In the genomic region with DNA sequence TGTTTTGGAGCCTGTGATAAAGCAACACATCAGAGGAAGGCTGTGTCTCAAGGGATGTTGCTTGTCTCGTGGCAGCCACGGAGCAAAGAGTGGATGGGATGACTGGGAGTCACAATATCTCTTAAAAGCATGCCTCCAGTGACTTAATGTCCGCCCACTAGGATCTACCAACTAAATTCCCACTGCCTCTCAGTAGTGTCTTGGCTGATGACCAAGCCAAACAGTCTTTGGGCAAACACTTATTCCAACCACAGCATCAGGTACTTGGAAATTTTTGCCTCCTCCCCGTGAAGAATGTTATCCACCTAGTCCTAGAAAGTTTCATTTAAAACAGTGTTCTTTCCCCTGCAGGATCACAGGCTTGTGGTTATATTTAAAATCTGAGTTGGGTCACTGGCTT, we compare ENCODE assay signal across 27 mouse cellular contexts.
DNase-seq lines count a peak whose midpoint lies in the region; ATAC-seq and TF ChIP-seq lines count a peak whose summit lies in the region.
"Had no signal": no experiment of that assay in that cellular context is flagged by ENCODE, and none has a peak within 500 bp of the region (broad histone marks: within the 10 kb centered on the region; RNA-seq: fewer than 3 reads in every experiment).

No protein-coding gene starts in this region.

- H3K4me3 ChIP-seq in lung, embryonic 16.5 days (ENCODE audit: low read length), result no peak overlapping the region
- H3K4me3 ChIP-seq in lung, adult 2 months (replicated peaks; ENCODE audit: extremely low read depth, low read depth, low read length), result no peak overlapping the region
- H3K4me3 ChIP-seq in limb, embryonic 14.5 days (replicated peaks; ENCODE audit: low read length), result no peak overlapping the region
- no peak overlapping the region for H3K4me3 ChIP-seq in forebrain, embryonic 14.5 days (ENCODE audit: low read depth, low read length)
- H3K4me3 ChIP-seq: embryonic facial prominence, embryonic 10.5 days; embryonic facial prominence, embryonic 13.5 days; erythroblast, embryonic 14.5 days; forebrain, embryonic 15.5 days; heart, embryonic 12.5 days; heart, embryonic 15.5 days; hindbrain, embryonic 10.5 days; hindbrain, embryonic 13.5 days had no signal

- DNase-seq in lung, adult 2 months, result no peak
- peak; percentile 50 for DNase-seq in fat pad, adult 2 months (ENCODE audit: extremely low read depth, low read depth, low spot score)
- peak; percentile 55 for DNase-seq in limb, embryonic 14.5 days (ENCODE audit: low spot score)
- no peak for DNase-seq in forebrain, embryonic 14.5 days (ENCODE audit: low spot score)
- DNase-seq: adrenal gland, adult 2 months; adrenal gland, postnatal 25 days; cerebellum, adult 11-12 months; cerebellum, adult 8-10 months; cerebellum, postnatal 10 days; cerebellum, postnatal 36 days; embryo, embryonic 11 days; gastrocnemius, postnatal 25 days; heart, adult 18-20 months; heart, postnatal 10 days; heart, postnatal 36 days had no signal

- no peak overlapping the region for H3K4me2 ChIP-seq in lung, embryonic 16.5 days (ENCODE audit: low read depth, low read length)
- H3K4me2 ChIP-seq in limb, embryonic 14.5 days (replicated peaks; ENCODE audit: low read depth, low read length, severe bottlenecking), result no peak overlapping the region
- H3K4me2 ChIP-seq in forebrain, embryonic 14.5 days (ENCODE audit: low read length), result no peak overlapping the region
- H3K4me2 ChIP-seq: embryonic facial prominence, embryonic 13.5 days; forebrain, embryonic 15.5 days; heart, embryonic 12.5 days; heart, embryonic 15.5 days; hindbrain, embryonic 13.5 days had no signal

- H3K4me1 ChIP-seq in lung, embryonic 16.5 days (replicated peaks; ENCODE audit: control insufficient read depth, insufficient read depth, low read length), result 0 out of 2 replicates have a peak, but pooled peaks cover 2% of the 10 kb centered on the region
- H3K4me1 ChIP-seq in lung, adult 2 months (ENCODE audit: control insufficient read depth, insufficient read depth, low read length), result no peaks in the 10 kb centered on the region
- peaks cover 4% of the 10 kb centered on the region; the same call in 1 of the 2 replicates for H3K4me1 ChIP-seq in limb, embryonic 14.5 days (ENCODE audit: control insufficient read depth, insufficient read depth, low read length)
- H3K4me1 ChIP-seq in forebrain, embryonic 14.5 days (ENCODE audit: control insufficient read depth, insufficient read depth, low read length), result no peaks in the 10 kb centered on the region
- H3K4me1 ChIP-seq: embryonic facial prominence, embryonic 10.5 days; embryonic facial prominence, embryonic 13.5 days; forebrain, embryonic 15.5 days; heart, embryonic 12.5 days; heart, embryonic 15.5 days; hindbrain, embryonic 10.5 days; hindbrain, embryonic 13.5 days had no signal

- no peak overlapping the region for H3K27ac ChIP-seq in lung, embryonic 16.5 days (ENCODE audit: low read length)
- no peak overlapping the region for H3K27ac ChIP-seq in limb, embryonic 14.5 days (replicated peaks; ENCODE audit: low read depth, low read length)
- no peak overlapping the region for H3K27ac ChIP-seq in forebrain, embryonic 14.5 days (ENCODE audit: low read depth, low read length)
- H3K27ac ChIP-seq: embryonic facial prominence, embryonic 10.5 days; embryonic facial prominence, embryonic 13.5 days; forebrain, embryonic 15.5 days; heart, embryonic 15.5 days; hindbrain, embryonic 10.5 days; hindbrain, embryonic 13.5 days had no signal

- TF ChIP-seq POLR2A in lung, adult 2 months (IDR thresholded peaks at IDR 0.05; ENCODE audit: borderline replicate concordance, extremely low read depth, low read depth, low read length), result no peak
- TF ChIP-seq POLR2A in limb, embryonic 14.5 days (IDR thresholded peaks at IDR 0.05; ENCODE audit: borderline replicate concordance, extremely low read depth, insufficient read depth, insufficient read length), result no peak

- WGBS in lung, embryonic 16.5 days, result 46% methylated on average over 4 of the region's 4 CpGs
- 47% methylated on average over 4 of the region's 4 CpGs for WGBS in lung, adult 2 months
- WGBS in limb, embryonic 14.5 days, result 46% methylated on average over 4 of the region's 4 CpGs
- 89% methylated on average over 4 of the region's 4 CpGs for WGBS in forebrain, embryonic 14.5 days

- no peaks in the 10 kb centered on the region for H3K9me3 ChIP-seq in lung, embryonic 16.5 days (ENCODE audit: control insufficient read depth, low read length)
- no peaks in the 10 kb centered on the region for H3K9me3 ChIP-seq in limb, embryonic 14.5 days (ENCODE audit: control insufficient read depth, low read length)
- H3K9me3 ChIP-seq in forebrain, embryonic 14.5 days (replicated peaks; ENCODE audit: control insufficient read depth, low read length), result no peaks in the 10 kb centered on the region
- H3K9me3 ChIP-seq: embryonic facial prominence, embryonic 10.5 days; embryonic facial prominence, embryonic 13.5 days; forebrain, embryonic 15.5 days; heart, embryonic 12.5 days; heart, embryonic 15.5 days; hindbrain, embryonic 10.5 days; hindbrain, embryonic 13.5 days had no signal

- no peak for TF ChIP-seq CTCF in lung, adult 2 months (IDR thresholded peaks at IDR 0.05; ENCODE audit: insufficient read depth, low read length)

- no peaks in the 10 kb centered on the region for H3K27me3 ChIP-seq in lung, embryonic 16.5 days (ENCODE audit: control insufficient read depth, insufficient read depth, low read depth, low read length)
- no peaks in the 10 kb centered on the region for H3K27me3 ChIP-seq in limb, embryonic 14.5 days (ENCODE audit: control insufficient read depth, insufficient read depth, low read length)
- H3K27me3 ChIP-seq in forebrain, embryonic 14.5 days (replicated peaks; ENCODE audit: control insufficient read depth, insufficient read depth, low read length), result no peaks in the 10 kb centered on the region
- H3K27me3 ChIP-seq: embryonic facial prominence, embryonic 13.5 days; forebrain, embryonic 15.5 days; heart, embryonic 12.5 days; heart, embryonic 15.5 days; hindbrain, embryonic 13.5 days had no signal

- H3K36me3 ChIP-seq in lung, embryonic 16.5 days (ENCODE audit: control insufficient read depth, insufficient read depth, low read length), result no peaks in the 10 kb centered on the region
- H3K36me3 ChIP-seq in limb, embryonic 14.5 days (ENCODE audit: control insufficient read depth, insufficient read depth, low read length), result no peaks in the 10 kb centered on the region
- no peaks in the 10 kb centered on the region for H3K36me3 ChIP-seq in forebrain, embryonic 14.5 days (ENCODE audit: control insufficient read depth, insufficient read depth, low read length)
- H3K36me3 ChIP-seq: embryonic facial prominence, embryonic 10.5 days; embryonic facial prominence, embryonic 13.5 days; forebrain, embryonic 15.5 days; heart, embryonic 12.5 days; heart, embryonic 15.5 days; hindbrain, embryonic 10.5 days; hindbrain, embryonic 13.5 days had no signal

- ATAC-seq in lung, embryonic 16.5 days (ENCODE audit: low read depth), result peak; percentile 65; the same call in 1 of the 2 replicates
- ATAC-seq in limb, embryonic 14.5 days (ENCODE audit: low FRiP score, low read depth), result no peak; the same call in 1 of the 2 replicates
- no peak for ATAC-seq in forebrain, embryonic 14.5 days
- ATAC-seq in erythroid progenitor cell, adult 5-6 weeks (replicated peaks; ENCODE audit: low FRiP score, poor library complexity, severe bottlenecking), result no peak
- ATAC-seq: CD4-positive, CD25-positive, alpha-beta regulatory T cell, adult 4 months; forebrain, embryonic 15.5 days; hindbrain, embryonic 16.5 days had no signal

- H3K9ac ChIP-seq in lung, embryonic 16.5 days (ENCODE audit: low read length), result no peak overlapping the region
- no peak overlapping the region for H3K9ac ChIP-seq in limb, embryonic 14.5 days (ENCODE audit: low read depth, low read length, severe bottlenecking)
- no peak overlapping the region for H3K9ac ChIP-seq in forebrain, embryonic 14.5 days (ENCODE audit: low read length)
- H3K9ac ChIP-seq: embryonic facial prominence, embryonic 13.5 days; forebrain, embryonic 15.5 days; heart, embryonic 12.5 days; heart, embryonic 15.5 days; hindbrain, embryonic 13.5 days had no signal

Comparison
In these comparisons a context has a peak if more than half of its experiments do, and no peak if none do; other contexts are left out.
1. DNase-seq: peak in fat pad, adult 2 months (single experiment) and limb, embryonic 14.5 days (single experiment); none in lung, adult 2 months (single experiment) and forebrain, embryonic 14.5 days (single experiment).